Mouse (Mus musculus) yolk sac, embryonic 10.5 days (tissue): Measurements from ENCODE around the gene Lins1.

Source experiments
- DNase-seq: peaks from one replicate; pipeline ENCODE4 v3.0.0-alpha.2; 2017; ENCODE audit warnings: low spot score

Lins1 gene

DNA sequence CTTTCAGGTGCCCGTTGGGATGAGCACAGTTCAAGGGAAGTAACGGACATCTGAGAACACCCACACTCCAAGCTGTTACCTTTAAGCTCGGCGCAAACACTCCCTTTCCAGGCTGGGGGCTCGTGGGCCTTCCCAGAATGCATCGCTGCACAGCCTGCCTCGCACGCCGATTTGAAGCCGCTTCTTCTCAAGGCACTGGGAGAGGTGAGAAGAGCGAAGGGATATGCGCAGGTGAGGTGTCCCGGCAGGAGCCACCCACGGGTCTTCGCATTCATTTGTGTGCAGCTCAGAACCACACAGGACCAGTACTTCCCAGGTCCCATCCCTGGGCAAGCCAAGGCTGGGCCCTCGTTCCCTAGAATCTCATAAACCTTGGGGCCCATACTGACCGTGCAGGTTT, 43.7 kb downstream of the Lins1 start:
- no peak for DNase-seq

DNA sequence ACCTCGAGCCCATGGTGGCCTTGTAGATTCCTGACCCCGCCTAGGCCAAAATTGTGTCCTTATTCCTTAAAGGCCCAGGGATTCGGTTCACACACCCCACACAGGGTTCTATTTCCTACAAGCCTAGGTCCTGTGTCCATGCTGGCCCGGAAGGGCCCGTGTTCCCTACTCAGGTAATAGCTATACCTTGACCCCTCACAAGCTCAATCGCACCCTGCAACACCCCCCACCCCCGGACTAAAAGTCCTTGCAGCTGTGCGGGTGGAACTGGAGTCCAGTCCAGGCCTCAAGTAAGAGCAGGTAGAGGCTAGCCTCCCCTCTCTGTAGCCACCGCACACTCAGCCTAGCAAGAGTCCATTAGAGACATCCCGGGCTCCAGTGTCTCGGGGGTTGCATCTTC, 44.2 kb downstream of the Lins1 start:
- no peak for DNase-seq

DNA sequence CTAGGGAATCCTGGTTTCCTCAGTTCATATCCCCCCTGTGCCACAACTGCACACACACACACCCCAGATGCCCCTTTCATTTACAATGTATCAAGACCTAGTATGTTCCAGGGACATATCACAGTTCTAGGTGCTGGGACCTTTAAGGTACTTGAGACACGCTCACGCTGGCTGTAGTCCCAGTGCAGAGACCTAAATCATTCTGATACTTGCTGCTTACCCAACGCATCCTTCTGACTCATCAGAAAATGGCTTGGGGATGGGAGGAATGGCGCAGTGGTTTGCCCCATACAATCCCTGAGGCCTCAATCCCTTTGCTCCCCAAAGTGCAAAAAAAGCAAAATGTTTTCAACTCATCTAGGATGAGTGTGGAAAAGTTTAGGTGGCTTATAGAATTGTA, 44.8 kb downstream of the Lins1 start:
- DNase-seq = no peak

DNA sequence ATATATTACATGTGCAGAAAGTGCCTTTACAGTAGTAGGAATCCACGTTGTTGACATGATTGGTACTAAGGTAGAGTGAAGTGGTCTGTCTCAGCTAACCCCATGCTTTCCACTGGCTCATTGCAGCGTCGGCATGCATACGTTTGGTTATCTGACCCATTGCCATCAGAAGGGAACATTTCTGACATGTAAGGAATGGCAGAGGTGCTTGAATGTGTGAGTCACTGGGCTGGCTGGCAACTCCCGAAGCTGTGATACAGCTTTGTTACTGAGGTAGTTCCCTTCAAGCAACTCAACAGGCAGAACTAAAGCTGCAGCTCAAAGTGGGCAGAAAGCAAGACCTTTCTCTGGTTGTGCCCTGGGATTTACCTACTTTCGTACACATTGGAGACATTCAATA, 45.3 kb downstream of the Lins1 start:
- no peak for DNase-seq

DNA sequence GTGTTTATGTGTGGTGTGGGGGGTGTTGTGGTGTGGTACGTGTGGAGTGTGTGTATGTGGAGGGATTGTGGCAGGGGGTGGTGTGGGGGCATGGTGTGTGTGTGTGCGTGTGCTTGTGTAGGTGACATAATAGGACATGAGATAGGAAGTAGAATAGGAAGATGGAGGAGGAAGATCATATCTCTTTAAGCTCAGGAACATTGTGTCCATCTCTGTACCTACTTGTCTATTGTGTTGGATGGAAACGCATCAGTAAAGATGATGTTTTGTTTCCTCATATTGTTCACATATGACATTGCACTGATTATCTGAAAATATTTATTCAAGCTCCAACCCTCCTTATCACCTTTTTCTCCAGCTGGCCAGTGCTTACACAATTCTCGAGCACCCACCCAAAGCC, 47.7 kb downstream of the Lins1 start:
- DNase-seq = no peak

DNA sequence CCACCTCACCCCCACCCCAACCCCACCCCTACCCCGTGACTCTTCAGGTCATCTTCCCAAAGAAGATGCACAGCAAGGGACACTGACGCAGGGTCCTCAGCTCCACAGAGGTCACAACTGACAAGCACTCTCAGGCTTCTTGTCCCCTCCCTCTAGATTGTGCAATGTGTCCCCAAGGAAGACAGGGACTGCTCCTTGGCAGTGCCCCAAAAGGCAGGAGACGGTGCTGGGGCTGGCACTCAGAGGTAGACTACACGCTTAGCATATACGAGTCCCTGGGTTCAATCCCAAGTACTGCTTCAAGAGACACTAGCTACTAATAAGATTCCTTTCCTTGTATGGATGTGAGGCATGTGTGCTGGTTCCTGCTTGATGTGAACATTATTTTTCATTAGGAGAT, 51.3 kb downstream of the Lins1 start:
- DNase-seq = no peak

DNA sequence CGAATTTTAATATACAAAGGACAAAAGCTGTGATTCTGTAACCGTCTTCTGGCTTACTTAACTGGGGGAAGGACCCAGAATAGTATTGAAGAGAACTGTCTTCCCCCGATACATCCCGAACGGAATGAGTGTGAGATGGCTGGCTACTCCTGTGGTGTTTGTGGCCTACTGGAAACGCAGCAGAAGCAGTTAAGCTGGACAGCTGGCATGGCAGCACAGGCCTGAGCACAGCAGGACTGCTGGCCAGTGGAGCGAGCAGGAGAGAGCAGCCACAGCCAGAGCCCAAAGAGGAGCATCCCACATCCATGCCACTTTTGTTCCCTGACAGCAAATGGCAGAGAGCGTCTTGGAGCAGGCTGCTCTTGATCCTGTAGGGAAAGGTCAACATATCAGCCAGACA, 51.7 kb downstream of the Lins1 start:
- DNase-seq = no peak

DNA sequence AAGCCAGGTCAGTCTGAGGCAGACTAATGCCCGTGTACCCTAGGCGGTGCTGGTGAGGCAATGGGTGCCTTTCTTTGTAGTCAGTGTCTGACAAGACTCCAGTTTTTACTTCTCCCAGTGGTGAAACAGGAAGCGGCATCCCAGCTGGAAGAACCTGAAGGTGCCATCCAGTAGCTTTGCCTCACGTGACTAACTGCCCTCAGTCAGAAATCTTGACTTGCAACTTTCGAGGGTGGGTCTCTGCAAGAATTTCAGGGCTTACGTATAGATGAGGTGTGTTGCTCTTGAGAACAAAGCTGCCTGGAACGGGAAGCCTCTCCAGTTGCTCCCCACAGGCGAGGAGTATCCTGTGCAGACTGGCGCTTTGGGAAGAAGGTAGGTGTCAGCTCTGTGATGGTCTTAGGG, 53.7 kb downstream of the Lins1 start, which contains the start of gene Cers3:
Gene Cers3 (plus strand): TSS at position 128 of the 405 bp plus-strand sequence.
- DNase-seq = no peak

DNA sequence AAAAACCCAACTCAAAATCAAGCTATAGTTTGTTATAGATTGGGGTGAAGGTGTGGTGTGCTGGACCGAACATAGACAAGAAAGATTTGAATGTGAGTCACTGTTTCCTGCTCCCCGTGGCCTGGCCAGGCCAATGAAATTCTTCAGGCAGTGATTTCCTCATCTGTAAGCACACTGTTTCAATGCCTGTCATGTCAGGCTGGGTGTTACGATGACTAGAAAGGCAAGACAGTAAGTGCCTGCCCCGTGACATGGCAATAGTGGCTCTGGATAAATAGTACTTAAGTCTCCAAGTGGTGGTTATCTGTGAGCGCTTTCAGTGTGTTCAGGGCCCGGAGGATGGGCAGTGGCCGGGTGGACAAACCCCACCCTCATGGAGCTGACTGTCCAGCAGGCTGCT, 57.3 kb downstream of the Lins1 start:
- DNase-seq = no peak

DNA sequence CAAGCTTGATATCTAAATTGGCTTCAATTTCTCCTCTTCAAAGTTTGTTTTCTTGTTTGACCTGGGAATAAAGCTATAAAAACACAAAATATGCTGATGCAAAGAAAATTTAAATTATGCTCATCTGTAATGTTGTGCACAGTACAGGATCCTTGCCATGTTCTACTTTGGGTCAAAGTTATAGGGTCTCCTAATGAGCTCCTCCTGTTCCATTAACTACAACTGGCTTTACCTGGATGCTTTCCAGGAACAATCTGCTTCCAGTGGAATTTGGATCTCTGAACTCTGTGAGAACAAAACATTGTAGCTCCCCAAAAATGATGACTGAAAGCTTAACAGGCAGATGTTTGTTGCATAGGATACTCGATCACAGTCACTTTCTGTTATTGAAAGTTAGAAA, 60.3 kb downstream of the Lins1 start:
- no peak for DNase-seq

DNA sequence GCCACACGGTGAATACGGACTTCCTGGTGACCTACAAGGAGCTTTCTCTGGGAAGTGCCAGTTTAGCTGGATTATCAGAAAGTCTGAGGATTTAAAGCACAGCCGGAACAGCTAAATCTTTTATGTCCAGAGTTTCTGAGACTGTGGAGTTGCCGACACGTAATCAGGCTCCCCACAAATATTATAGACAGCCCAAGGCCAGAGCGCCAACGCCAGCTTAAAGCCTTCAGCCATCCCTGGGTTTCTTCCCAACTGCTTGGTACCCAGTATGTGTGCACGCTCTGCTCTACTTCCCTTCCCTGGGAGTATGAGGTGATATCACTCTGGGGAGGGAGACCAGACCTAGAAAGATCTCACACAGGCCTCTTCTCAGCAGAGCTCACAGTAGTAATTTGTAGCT, 64.1 kb downstream of the Lins1 start:
- DNase-seq = no peak

DNA sequence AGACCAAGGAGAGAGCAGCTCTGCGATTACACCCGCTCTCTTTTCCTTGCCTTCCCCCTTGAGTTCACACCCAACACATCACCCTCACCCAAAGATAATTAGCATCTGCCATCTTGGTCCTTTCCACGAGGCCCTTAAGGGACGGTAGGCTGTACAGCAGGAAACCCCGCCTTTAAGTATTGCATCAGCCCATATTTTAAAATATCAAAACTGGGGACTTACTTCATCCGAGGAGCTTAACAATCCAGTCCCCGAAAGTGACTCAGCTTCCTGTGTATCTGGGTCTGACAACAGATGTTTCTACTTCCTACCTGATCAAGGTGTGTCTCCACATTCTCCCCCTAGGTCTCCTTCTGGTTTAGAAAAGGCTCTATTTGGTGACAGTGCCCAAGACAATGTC, 65.9 kb downstream of the Lins1 start:
- DNase-seq = no peak
